Mouse (Mus musculus) testis, adult 2 months (tissue): Measurements from ENCODE around the gene Hfe2. TPM values are rescaled to one million over a fixed set of nuclear protein-coding genes. Genes with fewer than 3 reads are reported as not detected.
"Not testable (repeated sequence)": the region's sequence is repeated elsewhere in the genome, so short reads cannot be mapped to it uniquely, and the experiment has no call there.

ENCODE experiments used
- H3K27ac ChIP-seq: fragments of 200-500 bp; 2 replicates; pipeline ENCODE4 v1.5.1; 2012; ENCODE audit warnings: low read depth, low read length; ENCODE audit not compliant: control insufficient read depth, insufficient read depth
- H3K27me3 ChIP-seq: fragments of 200-500 bp; 2 replicates; pipeline ENCODE4 v1.6.1; 2012; ENCODE audit warnings: mild to moderate bottlenecking, low read length, moderate library complexity; ENCODE audit not compliant: control insufficient read depth, insufficient read depth
- H3K36me3 ChIP-seq: fragments of 200-500 bp; 2 replicates; pipeline ENCODE4 v1.6.1; 2012; ENCODE audit warnings: mild to moderate bottlenecking, low read length; ENCODE audit not compliant: control insufficient read depth, insufficient read depth
- H3K4me1 ChIP-seq: fragments of 200-500 bp; 2 replicates; pipeline ENCODE4 v1.6.1; 2012; ENCODE audit warnings: low read length; ENCODE audit not compliant: control insufficient read depth, insufficient read depth
- H3K4me3 ChIP-seq: fragments of 200-500 bp; 2 replicates; pipeline ENCODE4 v1.5.1; 2012; ENCODE audit warnings: low read depth, mild to moderate bottlenecking, low read length, moderate library complexity, mixed read lengths; ENCODE audit not compliant: control insufficient read depth
- CTCF ChIP-seq: fragments of 200-500 bp; IDR thresholded peaks from 2 replicates; pipeline ENCODE4 v1.5.1; 2012; ENCODE audit warnings: low read depth, mild to moderate bottlenecking, inconsistent platforms, low read length, moderate library complexity; ENCODE audit not compliant: control insufficient read depth, insufficient read depth, insufficient replicate concordance
- POLR2A ChIP-seq: fragments of 200-500 bp; IDR thresholded peaks from 2 replicates; pipeline ENCODE4 v1.6.1; 2012; ENCODE audit warnings: low read depth, mild to moderate bottlenecking, inconsistent platforms, low read length, moderate library complexity; ENCODE audit not compliant: control insufficient read depth
- polyA plus RNA-seq: library from polyadenylated mRNA; depleted of rRNA; stranded (reverse); fragments of >200 nt; gene quantifications from 2 replicates; pipeline ENCODE4 v1.2.3, GENCODE M21; 2012

Gene Hfe2
- polyA plus RNA-seq, 1 experiment = 7.8 TPM

GRCm38 (mm10) chr3:96503946-96504345 is 21.0 kb upstream of the Hfe2 start:
- TF ChIP-seq CTCF (no peak), POLR2A (no peak)
- Histone ChIP-seq H3K4me1 (peaks cover 2% of the 10 kb centered on the region; the same call in 1 of the 2 replicates), H3K27me3 (no peaks in the 10 kb centered on the region), H3K36me3 (no peaks in the 10 kb centered on the region), H3K27ac (no peak overlapping the region), H3K4me3 (no peak overlapping the region)

- no peak for TF ChIP-seq CTCF
- no peak for TF ChIP-seq POLR2A
- no peak overlapping the region for H3K4me3 ChIP-seq
- no peaks in the 10 kb centered on the region for H3K27me3 ChIP-seq
- no peaks in the 10 kb centered on the region; the same call in 1 of the 2 replicates for H3K4me1 ChIP-seq
- no peak overlapping the region for H3K27ac ChIP-seq
- H3K36me3 ChIP-seq = no peaks in the 10 kb centered on the region
Measured at GRCm38 (mm10) chr3:96504931-96505330, 20.0 kb upstream of the Hfe2 start.

- H3K4me3 ChIP-seq = no peak overlapping the region
- no peaks in the 10 kb centered on the region for H3K27me3 ChIP-seq
- H3K27ac ChIP-seq = no peak overlapping the region
- no peaks in the 10 kb centered on the region for H3K36me3 ChIP-seq
- no peaks in the 10 kb centered on the region; the same call in 1 of the 2 replicates for H3K4me1 ChIP-seq
- TF ChIP-seq POLR2A (no peak), CTCF (no peak)
Measured at GRCm38 (mm10) chr3:96506396-96507047, 18.4 kb upstream of the Hfe2 start.

- H3K4me3 ChIP-seq, H3K27ac ChIP-seq, H3K4me1 ChIP-seq, H3K27me3 ChIP-seq, H3K36me3 ChIP-seq: not testable (repeated sequence)
Measured at GRCm38 (mm10) chr3:96507966-96508365, 17.0 kb upstream of the Hfe2 start.

GRCm38 (mm10) chr3:96520171-96520570 is 4.8 kb upstream of the Hfe2 start:
- TF ChIP-seq POLR2A = no peak

GRCm38 (mm10) chr3:96522149-96522548 is 2.8 kb upstream of the Hfe2 start:
- no peak overlapping the region for H3K27ac ChIP-seq
- H3K4me3 ChIP-seq = no peak overlapping the region
- no peaks in the 10 kb centered on the region for H3K36me3 ChIP-seq
- no peaks in the 10 kb centered on the region for H3K27me3 ChIP-seq
- peaks cover 13% of the 10 kb centered on the region for H3K4me1 ChIP-seq
- TF ChIP-seq POLR2A = no peak
- no peak for TF ChIP-seq CTCF

More at GRCm38 (mm10) chr3:96520171-96520570, 4.8 kb upstream of the Hfe2 start:
- no peak overlapping the region for H3K4me3 ChIP-seq
- no peak overlapping the region for H3K27ac ChIP-seq
- H3K4me1 ChIP-seq = peaks cover 9% of the 10 kb centered on the region
- no peaks in the 10 kb centered on the region for H3K36me3 ChIP-seq
- H3K27me3 ChIP-seq = no peaks in the 10 kb centered on the region

GRCm38 (mm10) chr3:96524028-96524810 is 753 bp upstream of the Hfe2 start:
- Histone ChIP-seq H3K36me3 (no peaks in the 10 kb centered on the region), H3K4me1 (peaks cover 22% of the 10 kb centered on the region), H3K27ac (no peak overlapping the region), H3K4me3 (no peak overlapping the region), H3K27me3 (no peaks in the 10 kb centered on the region)
- TF ChIP-seq POLR2A = no peak
- no peak for TF ChIP-seq CTCF

GRCm38 (mm10) chr3:96526013-96526762 is 1.2 kb downstream of the Hfe2 start:
- Histone ChIP-seq H3K27me3 (no peaks in the 10 kb centered on the region), H3K27ac (no peak overlapping the region), H3K36me3 (no peaks in the 10 kb centered on the region), H3K4me3 (peak overlapping the region; percentile 79), H3K4me1 (peaks cover 16% of the 10 kb centered on the region)
- TF ChIP-seq CTCF = no peak
- no peak for TF ChIP-seq POLR2A
